Mouse (Mus musculus) c-Kit-negative CD71-positive TER-119-positive erythroid progenitor cells, embryonic 14.5 days (primary cell): ENCODE results near the gene Gm15140.
"Not testable (repeated sequence)": the region's sequence is repeated elsewhere in the genome, so short reads cannot be mapped to it uniquely, and the experiment has no call there.

Source experiments
- DNase-seq: peaks from one replicate; pipeline ENCODE4 v3.0.0-alpha.2; 2013; ENCODE audit warnings: low read depth, low spot score

The Gm15140 gene

GRCm38 (mm10) chrX:154120585-154120984 is at the start of gene Gm15140:
Gene Gm15140 (minus strand): TSS chrX:154120685.
- not testable (repeated sequence) for DNase-seq
